Mouse (Mus musculus) heart, embryonic 12.5 days (tissue): ENCODE results near the gene Bend4. TPM values are rescaled to one million over a fixed set of nuclear protein-coding genes. Genes with fewer than 3 reads are reported as not detected.
A peak's percentile ranks its signal among the peaks of the same experiment; 100 is the strongest.

Source experiments
- ATAC-seq: fragments of 200-750 bp; cut with Nextera tagmentation; 2 replicates; pipeline ENCODE4 v1.8.0; 2017; ENCODE audit warnings: moderate TSS enrichment, moderate library complexity; ENCODE audit not compliant: insufficient number of reproducible peaks, low FRiP score
- H3K27ac ChIP-seq: fragments of 300-500 bp; sonication (generic); 2 replicates; pipeline ENCODE4 v1.5.1; 2016; ENCODE audit warnings: mild to moderate bottlenecking, moderate library complexity; ENCODE audit not compliant: poor library complexity, severe bottlenecking
- H3K27me3 ChIP-seq: fragments of 300-500 bp; sonication (generic); replicated peaks from 2 replicates; pipeline ENCODE4 v1.6.1; 2016; ENCODE audit warnings: mild to moderate bottlenecking, moderate library complexity
- H3K36me3 ChIP-seq: fragments of 300-500 bp; sonication (generic); 2 replicates; pipeline ENCODE4 v1.6.1; 2016; ENCODE audit warnings: mild to moderate bottlenecking, moderate library complexity
- H3K4me1 ChIP-seq: fragments of 300-500 bp; sonication (generic); replicated peaks from 2 replicates; pipeline ENCODE4 v1.6.1; 2016; ENCODE audit warnings: mild to moderate bottlenecking
- H3K4me2 ChIP-seq: fragments of 300-500 bp; sonication (generic); 2 replicates; pipeline ENCODE4 v1.6.1; 2016; ENCODE audit warnings: mild to moderate bottlenecking, moderate library complexity
- H3K4me3 ChIP-seq: fragments of 300-500 bp; sonication (generic); 2 replicates; pipeline ENCODE4 v1.5.1; 2016; ENCODE audit warnings: mild to moderate bottlenecking
- H3K9ac ChIP-seq: fragments of 300-500 bp; sonication (generic); 2 replicates; pipeline ENCODE4 v1.6.1; 2016; ENCODE audit warnings: mild to moderate bottlenecking, moderate library complexity
- H3K9me3 ChIP-seq: fragments of 300-500 bp; sonication (generic); replicated peaks from 2 replicates; pipeline ENCODE4 v1.6.1; 2016; ENCODE audit warnings: mild to moderate bottlenecking, moderate library complexity
- WGBS: fragments of 180-500 bp; shearing (Covaris S2); methylation state at CpG from one replicate; pipeline ENCODE4 v1.1.7; 2016; 5-methylcytosine and 5-hydroxymethylcytosine counted together
- polyA plus RNA-seq: library from polyadenylated mRNA; unstranded; fragments of >200 nt; fragmentation: Nextera tagmentation; extraction: Ambion mirVana; gene quantifications from 2 replicates; pipeline ENCODE4 v1.2.1, GENCODE M21; 2016

Gene Bend4
- polyA plus RNA-seq, 1 experiment from 2014 or later, result 19.8 TPM

DNA sequence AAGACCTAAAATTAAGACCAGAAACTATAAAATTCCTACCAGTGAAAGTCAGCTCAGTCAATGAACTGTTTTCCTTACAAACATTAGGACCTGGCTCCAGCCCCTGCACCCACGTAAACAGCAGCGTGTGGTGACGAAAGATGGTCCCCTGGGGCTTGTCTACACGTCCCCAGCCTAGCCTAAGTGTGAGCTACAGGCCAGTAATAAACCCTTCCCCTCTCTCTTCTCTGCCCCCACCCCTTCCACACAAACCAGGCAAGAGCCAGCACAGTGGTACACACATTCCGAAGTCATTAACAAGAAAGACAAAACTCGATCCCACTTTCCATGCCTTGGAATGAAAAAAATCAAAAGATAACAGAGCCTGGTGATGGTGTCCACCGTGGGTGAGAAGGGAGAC, 16.6 kb downstream of the Bend4 start:
- peaks cover 37% of the 10 kb centered on the region for H3K36me3 ChIP-seq
- H3K4me2 ChIP-seq, result no peak overlapping the region
- H3K9ac ChIP-seq, result no peak overlapping the region
- H3K4me3 ChIP-seq, result no peak overlapping the region
- no peaks in the 10 kb centered on the region for H3K9me3 ChIP-seq
- no peak for ATAC-seq
- peaks cover 48% of the 10 kb centered on the region for H3K4me1 ChIP-seq
- H3K27me3 ChIP-seq, result no peaks in the 10 kb centered on the region
- 37% methylated on average over 7 of the region's 7 CpGs for WGBS
- peak overlapping the region; percentile 40 for H3K27ac ChIP-seq

DNA sequence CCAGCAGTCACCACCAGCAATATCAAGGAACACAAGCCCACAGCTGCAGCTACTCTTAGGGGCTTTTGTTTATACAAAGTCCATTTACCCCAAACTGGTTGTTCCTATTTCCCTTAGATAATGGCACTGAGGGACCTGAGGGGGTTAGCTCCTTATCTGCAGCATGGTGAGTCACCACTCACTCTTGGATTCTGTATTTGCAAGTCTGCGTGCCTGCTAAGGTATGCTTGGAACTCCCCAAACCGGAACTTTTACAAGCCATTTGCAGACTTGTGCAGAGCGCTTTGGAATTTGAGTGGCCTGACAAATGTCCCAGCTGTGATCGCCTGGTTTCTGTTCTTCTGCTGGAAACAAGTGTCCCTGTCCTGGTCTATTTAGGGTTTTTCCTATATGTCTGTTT, 17.7 kb downstream of the Bend4 start:
- peak; percentile 60 for ATAC-seq
- H3K4me2 ChIP-seq, result peak overlapping the region; percentile 21; the same call in 1 of the 2 replicates
- no peak overlapping the region for H3K4me3 ChIP-seq
- H3K9ac ChIP-seq, result no peak overlapping the region
- no peaks in the 10 kb centered on the region for H3K9me3 ChIP-seq
- H3K27me3 ChIP-seq, result no peaks in the 10 kb centered on the region
- H3K4me1 ChIP-seq, result peaks cover 48% of the 10 kb centered on the region
- 11% methylated on average over 4 of the region's 4 CpGs for WGBS
- H3K27ac ChIP-seq, result peak overlapping the region; percentile 88
- peaks cover 34% of the 10 kb centered on the region for H3K36me3 ChIP-seq

GRCm38 (mm10) chr5:67408391-67408790, 19.7 kb downstream of the Bend4 start:
- no peaks in the 10 kb centered on the region for H3K27me3 ChIP-seq
- ATAC-seq, result no peak
- no peaks in the 10 kb centered on the region for H3K9me3 ChIP-seq
- H3K36me3 ChIP-seq, result peaks cover 37% of the 10 kb centered on the region
- no peak overlapping the region for H3K9ac ChIP-seq
- no peak overlapping the region for H3K4me2 ChIP-seq
- 60% methylated on average over 6 of the region's 6 CpGs for WGBS
- peaks cover 48% of the 10 kb centered on the region for H3K4me1 ChIP-seq
- peak overlapping the region; percentile 75 for H3K27ac ChIP-seq
- H3K4me3 ChIP-seq, result no peak overlapping the region

DNA sequence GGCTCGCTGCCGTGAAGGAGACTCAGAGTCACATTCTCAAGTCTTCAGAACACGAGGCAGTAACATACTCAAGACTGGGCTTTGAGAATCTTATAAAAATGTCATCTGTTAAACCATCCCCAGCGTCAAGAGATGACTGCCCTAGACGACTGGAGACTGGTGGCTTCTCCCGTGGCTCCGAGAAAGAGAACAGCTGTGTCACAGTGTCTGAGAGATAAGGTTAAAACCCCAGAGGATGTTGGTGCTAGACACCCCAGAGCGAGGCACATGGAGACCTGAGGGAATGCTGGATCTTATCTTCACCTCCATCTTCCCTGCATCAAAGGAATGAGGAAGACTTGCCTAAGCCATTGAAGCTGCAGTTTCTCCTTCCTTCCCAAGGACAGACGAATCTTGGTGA, 23.2 kb downstream of the Bend4 start:
- Histone ChIP-seq H3K4me1 (peaks cover 28% of the 10 kb centered on the region), H3K4me2 (no peak overlapping the region), H3K4me3 (no peak overlapping the region), H3K36me3 (peaks cover 30% of the 10 kb centered on the region), H3K27ac (no peak overlapping the region), H3K9me3 (no peaks in the 10 kb centered on the region), H3K9ac (no peak overlapping the region), H3K27me3 (no peaks in the 10 kb centered on the region)
- ATAC-seq, result no peak
- WGBS, result 59% methylated on average over 9 of the region's 9 CpGs

- peaks cover 22% of the 10 kb centered on the region for H3K4me1 ChIP-seq
- no peaks in the 10 kb centered on the region for H3K9me3 ChIP-seq
- H3K27ac ChIP-seq, result no peak overlapping the region
- ATAC-seq, result no peak
- peaks cover 34% of the 10 kb centered on the region for H3K36me3 ChIP-seq
- no peak overlapping the region for H3K4me2 ChIP-seq
- no peaks in the 10 kb centered on the region for H3K27me3 ChIP-seq
- 73% methylated on average over 7 of the region's 7 CpGs for WGBS
- H3K9ac ChIP-seq, result no peak overlapping the region
- no peak overlapping the region for H3K4me3 ChIP-seq
Observed at GRCm38 (mm10) chr5:67404380-67404779, 23.7 kb downstream of the Bend4 start.

GRCm38 (mm10) chr5:67401612-67402011, 26.5 kb downstream of the Bend4 start:
- Histone ChIP-seq H3K4me3 (no peak overlapping the region), H3K27ac (no peak overlapping the region), H3K36me3 (peaks cover 62% of the 10 kb centered on the region), H3K9me3 (no peaks in the 10 kb centered on the region), H3K4me1 (no peaks in the 10 kb centered on the region), H3K27me3 (no peaks in the 10 kb centered on the region), H3K9ac (no peak overlapping the region), H3K4me2 (no peak overlapping the region)
- ATAC-seq, result no peak
- WGBS, result 74% methylated on average over 9 of the region's 9 CpGs

- Histone ChIP-seq H3K4me3 (no peak overlapping the region), H3K9me3 (no peaks in the 10 kb centered on the region), H3K27me3 (no peaks in the 10 kb centered on the region), H3K36me3 (peaks cover 60% of the 10 kb centered on the region), H3K4me2 (no peak overlapping the region), H3K9ac (no peak overlapping the region), H3K27ac (no peak overlapping the region), H3K4me1 (peaks cover 2% of the 10 kb centered on the region; the same call in 1 of the 2 replicates)
- 88% methylated on average over 12 of the region's 12 CpGs for WGBS
- no peak for ATAC-seq
Observed at GRCm38 (mm10) chr5:67400608-67401480, 27.3 kb downstream of the Bend4 start.

- Histone ChIP-seq H3K36me3 (peaks cover 56% of the 10 kb centered on the region), H3K4me2 (no peak overlapping the region), H3K27ac (no peak overlapping the region), H3K27me3 (no peaks in the 10 kb centered on the region), H3K9me3 (no peaks in the 10 kb centered on the region), H3K4me3 (no peak overlapping the region), H3K9ac (no peak overlapping the region), H3K4me1 (peaks cover 10% of the 10 kb centered on the region)
- 90% methylated on average over 28 of the region's 28 CpGs for WGBS
- ATAC-seq, result no peak
Observed at GRCm38 (mm10) chr5:67399876-67400607, 28.1 kb downstream of the Bend4 start.

GRCm38 (mm10) chr5:67397186-67397585, 30.9 kb downstream of the Bend4 start:
- Histone ChIP-seq H3K4me3 (no peak overlapping the region), H3K9ac (no peak overlapping the region), H3K4me1 (peaks cover 15% of the 10 kb centered on the region), H3K4me2 (no peak overlapping the region), H3K27me3 (no peaks in the 10 kb centered on the region), H3K27ac (no peak overlapping the region), H3K36me3 (peaks cover 47% of the 10 kb centered on the region), H3K9me3 (no peaks in the 10 kb centered on the region)
- 90% methylated on average over 14 of the region's 14 CpGs for WGBS
- ATAC-seq, result no peak

DNA sequence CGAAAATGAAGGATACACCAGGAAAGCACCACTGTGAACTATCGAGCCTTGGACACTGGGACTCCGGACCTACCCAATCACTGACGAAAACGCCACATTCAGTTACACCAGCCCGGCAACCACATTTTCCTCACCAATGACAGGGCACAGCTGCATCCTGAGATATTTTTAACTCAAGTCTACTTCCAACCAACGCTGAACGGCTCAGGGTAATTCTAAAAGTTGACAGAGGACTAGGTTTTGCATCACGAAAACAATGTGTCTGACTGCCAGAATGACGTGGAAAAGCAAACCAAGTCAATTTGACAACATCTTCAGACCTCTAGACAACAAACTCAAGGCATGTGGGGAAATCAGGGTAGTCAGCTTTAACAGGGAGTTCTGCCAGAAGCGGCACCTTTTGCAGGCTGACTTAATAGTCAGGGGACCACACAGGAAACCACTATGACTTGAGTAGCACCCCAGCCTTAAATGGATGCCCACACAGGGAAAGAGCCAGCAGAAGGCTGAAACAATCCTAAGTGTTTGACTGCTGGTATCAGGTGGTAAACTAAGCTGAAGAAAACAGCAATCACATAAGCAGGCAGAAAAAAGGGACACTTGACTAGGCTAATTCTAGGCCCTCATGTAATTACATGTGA, 32.8 kb downstream of the Bend4 start:
- Histone ChIP-seq H3K27me3 (no peaks in the 10 kb centered on the region), H3K4me1 (peaks cover 15% of the 10 kb centered on the region), H3K4me2 (0 out of 2 replicates have a peak overlapping the region, but pooled peaks have one; percentile 3), H3K9ac (no peak overlapping the region), H3K4me3 (no peak overlapping the region), H3K27ac (peak overlapping the region; percentile 49), H3K9me3 (no peaks in the 10 kb centered on the region), H3K36me3 (peaks cover 49% of the 10 kb centered on the region)
- ATAC-seq, result no peak
- WGBS, result 60% methylated on average over 11 of the region's 11 CpGs

GRCm38 (mm10) chr5:67393951-67394350, 34.2 kb downstream of the Bend4 start:
- Histone ChIP-seq H3K27me3 (no peaks in the 10 kb centered on the region), H3K9ac (no peak overlapping the region), H3K27ac (no peak overlapping the region), H3K4me3 (no peak overlapping the region), H3K4me1 (peaks cover 15% of the 10 kb centered on the region), H3K9me3 (no peaks in the 10 kb centered on the region), H3K4me2 (no peak overlapping the region), H3K36me3 (peaks cover 40% of the 10 kb centered on the region)
- ATAC-seq, result no peak
- WGBS, result 83% methylated on average over 6 of the region's 6 CpGs
